Mouse (Mus musculus) lung, embryonic 14.5 days (tissue): ENCODE data around the gene Timmdc1. TPM values are rescaled to one million over a fixed set of nuclear protein-coding genes. Genes with fewer than 3 reads are reported as not detected.

ENCODE experiments used
- ATAC-seq: fragments of 200-750 bp; cut with Nextera tagmentation; 2 replicates; pipeline ENCODE4 v1.8.0; 2017; ENCODE audit warnings: mild to moderate bottlenecking, moderate TSS enrichment, moderate library complexity; ENCODE audit not compliant: insufficient read depth
- DNase-seq: peaks from one replicate; pipeline ENCODE4 v3.0.0-alpha.2; 2015
- H3K27ac ChIP-seq: fragments of 300-500 bp; sonication (generic); 2 replicates; pipeline ENCODE4 v1.5.1; 2014; ENCODE audit warnings: low read depth, mild to moderate bottlenecking, moderate library complexity
- H3K27me3 ChIP-seq: fragments of 300-500 bp; sonication (generic); 2 replicates; pipeline ENCODE4 v1.6.1; 2014; ENCODE audit warnings: low read length, control low read depth; ENCODE audit not compliant: insufficient read depth
- H3K36me3 ChIP-seq: fragments of 300-500 bp; sonication (generic); 2 replicates; pipeline ENCODE4 v1.6.1; 2014; ENCODE audit warnings: control low read depth; ENCODE audit not compliant: insufficient read depth
- H3K4me1 ChIP-seq: fragments of 300-500 bp; sonication (generic); 2 replicates; pipeline ENCODE4 v1.6.1; 2014; ENCODE audit warnings: antibody characterized with exemption, control low read depth; ENCODE audit not compliant: insufficient read depth
- H3K4me2 ChIP-seq: fragments of 300-500 bp; sonication (generic); 2 replicates; pipeline ENCODE4 v1.6.1; 2014; ENCODE audit warnings: mild to moderate bottlenecking
- H3K4me3 ChIP-seq: fragments of 300-500 bp; sonication (generic); 2 replicates; pipeline ENCODE4 v1.5.1; 2014; ENCODE audit warnings: low read depth, low read length
- H3K9ac ChIP-seq: fragments of 300-500 bp; sonication (generic); 2 replicates; pipeline ENCODE4 v1.6.1; 2014
- H3K9me3 ChIP-seq: fragments of 300-500 bp; sonication (generic); 2 replicates; pipeline ENCODE4 v1.6.1; 2016; ENCODE audit warnings: low read depth, low read length, control low read depth
- CTCF ChIP-seq: IDR thresholded peaks from 2 replicates; pipeline ENCODE4 v1.5.1; 2016; ENCODE audit warnings: antibody characterized with exemption, low read depth
- WGBS: fragments of 180-500 bp; shearing (Covaris S2); extraction: QIAGEN DNeasy Blood & Tissue Kit; methylation state at CpG from one replicate; pipeline ENCODE4 v1.1.7; 2014; 5-methylcytosine and 5-hydroxymethylcytosine counted together
- polyA plus RNA-seq: library from polyadenylated mRNA; unstranded; fragments of >200 nt; fragmentation: Nextera tagmentation; extraction: Ambion mirVana; gene quantifications from 2 replicates; pipeline ENCODE4 v1.2.1, GENCODE M21; 2014

The Timmdc1 gene
- polyA plus RNA-seq, 1 experiment from 2014 or later, result 25.1 TPM

GRCm38 (mm10) chr16:38476312-38477240, 45.9 kb downstream of the Timmdc1 start:
- Histone ChIP-seq H3K27ac (peak overlapping the region; percentile 21; the same call in 1 of the 2 replicates), H3K9me3 (no peaks in the 10 kb centered on the region), H3K4me1 (no peaks in the 10 kb centered on the region; the same call in 1 of the 2 replicates), H3K27me3 (no peaks in the 10 kb centered on the region), H3K9ac (peak overlapping the region; percentile 41), H3K4me2 (peak overlapping the region; percentile 63), H3K36me3 (no peaks in the 10 kb centered on the region), H3K4me3 (peak overlapping the region; percentile 28)
- 9% methylated on average over 34 of the region's 34 CpGs for WGBS
- ATAC-seq, result peak; percentile 63
- TF ChIP-seq CTCF, result no peak
- DNase-seq, result peak; percentile 70

GRCm38 (mm10) chr16:38475681-38476311, 46.7 kb downstream of the Timmdc1 start:
- H3K4me1 ChIP-seq, result no peaks in the 10 kb centered on the region; the same call in 1 of the 2 replicates
- 36% methylated on average over 4 of the region's 4 CpGs for WGBS
- no peak for TF ChIP-seq CTCF
- 0 out of 2 replicates have a peak overlapping the region, but pooled peaks have one; percentile 1 for H3K27ac ChIP-seq
- ATAC-seq, result peak; percentile 43; the same call in 1 of the 2 replicates
- no peaks in the 10 kb centered on the region for H3K9me3 ChIP-seq
- no peaks in the 10 kb centered on the region for H3K27me3 ChIP-seq
- peak overlapping the region; percentile 63 for H3K4me2 ChIP-seq
- H3K36me3 ChIP-seq, result no peaks in the 10 kb centered on the region
- peak overlapping the region; percentile 28; the same call in 1 of the 2 replicates for H3K4me3 ChIP-seq
- DNase-seq, result peak; percentile 13
- no peak overlapping the region for H3K9ac ChIP-seq

GRCm38 (mm10) chr16:38474677-38475286, 47.7 kb downstream of the Timmdc1 start:
- no peak for DNase-seq

GRCm38 (mm10) chr16:38473661-38474060, 48.8 kb downstream of the Timmdc1 start:
- no peaks in the 10 kb centered on the region for H3K27me3 ChIP-seq
- H3K36me3 ChIP-seq, result no peaks in the 10 kb centered on the region
- TF ChIP-seq CTCF, result no peak
- H3K4me2 ChIP-seq, result no peak overlapping the region
- DNase-seq (no peak), ATAC-seq (no peak)
- H3K9ac ChIP-seq, result no peak overlapping the region
- no peak overlapping the region for H3K27ac ChIP-seq
- no peaks in the 10 kb centered on the region; the same call in 1 of the 2 replicates for H3K4me1 ChIP-seq
- H3K9me3 ChIP-seq, result no peaks in the 10 kb centered on the region
- WGBS, result 75% methylated on average over 5 of the region's 5 CpGs
- no peak overlapping the region for H3K4me3 ChIP-seq

More at GRCm38 (mm10) chr16:38474677-38475286, 47.7 kb downstream of the Timmdc1 start:
- H3K27me3 ChIP-seq, result no peaks in the 10 kb centered on the region
- no peak overlapping the region for H3K4me3 ChIP-seq
- H3K9ac ChIP-seq, result no peak overlapping the region
- no peaks in the 10 kb centered on the region; the same call in 1 of the 2 replicates for H3K4me1 ChIP-seq
- H3K27ac ChIP-seq, result no peak overlapping the region
- WGBS, result 82% methylated on average over 9 of the region's 9 CpGs
- no peak for TF ChIP-seq CTCF
- no peak for ATAC-seq
- no peaks in the 10 kb centered on the region for H3K9me3 ChIP-seq
- H3K36me3 ChIP-seq, result no peaks in the 10 kb centered on the region
- H3K4me2 ChIP-seq, result no peak overlapping the region

- H3K4me2 ChIP-seq, result no peak overlapping the region
- no peak overlapping the region for H3K4me3 ChIP-seq
- no peaks in the 10 kb centered on the region for H3K9me3 ChIP-seq
- H3K4me1 ChIP-seq, result no peaks in the 10 kb centered on the region; the same call in 1 of the 2 replicates
- H3K27me3 ChIP-seq, result no peaks in the 10 kb centered on the region
- no peak overlapping the region for H3K9ac ChIP-seq
- ATAC-seq (no peak), DNase-seq (no peak)
- no peaks in the 10 kb centered on the region for H3K36me3 ChIP-seq
- WGBS, result 85% methylated on average over 5 of the region's 5 CpGs
- no peak overlapping the region for H3K27ac ChIP-seq
- TF ChIP-seq CTCF, result no peak
Observed at GRCm38 (mm10) chr16:38472507-38472873, 50.0 kb downstream of the Timmdc1 start.

GRCm38 (mm10) chr16:38471697-38472506, 50.6 kb downstream of the Timmdc1 start:
- H3K27me3 ChIP-seq, result no peaks in the 10 kb centered on the region
- no peak overlapping the region for H3K4me2 ChIP-seq
- TF ChIP-seq CTCF, result no peak
- H3K4me1 ChIP-seq, result no peaks in the 10 kb centered on the region; the same call in 1 of the 2 replicates
- no peak for ATAC-seq
- no peaks in the 10 kb centered on the region for H3K36me3 ChIP-seq
- no peak overlapping the region for H3K27ac ChIP-seq
- no peak for DNase-seq
- WGBS, result 68% methylated on average over 11 of the region's 11 CpGs
- H3K4me3 ChIP-seq, result no peak overlapping the region
- H3K9ac ChIP-seq, result no peak overlapping the region
- no peaks in the 10 kb centered on the region for H3K9me3 ChIP-seq
